Mouse (Mus musculus) left cerebral cortex, adult 18-20 months (tissue): ENCODE measurements around the gene Lrrfip1. TPM values are rescaled to one million over a fixed set of nuclear protein-coding genes. Genes with fewer than 3 reads are reported as not detected.

ENCODE experiments used
- DNase-seq, 2 experiments: peaks; one replicate each; pipeline ENCODE4 v3.0.0; 2021 to 2022; ENCODE audit warnings: low spot score in 2 of 2, mixed read lengths in 1 of 2
- total RNA-seq, 2 experiments: library from RNA; stranded (reverse); gene quantifications; 2 replicates each; pipeline ENCODE4 v1.2.3; 2021

Lrrfip1 gene
- total RNA-seq, 2 experiments from 2014 or later = 71.0 to 74.6 TPM

- DNase-seq = no peak
Observed at GRCm38 (mm10) chr1:90997641-90998040, 896 bp upstream of the Lrrfip1 start.

GRCm38 (mm10) chr1:90998891-90999611 is 514 bp downstream of the Lrrfip1 start:
- no peak for DNase-seq

- DNase-seq = no peak
Observed at GRCm38 (mm10) chr1:90999911-91000601, 1.5 kb downstream of the Lrrfip1 start.

GRCm38 (mm10) chr1:91001101-91001500 is 2.6 kb downstream of the Lrrfip1 start:
- no peak for DNase-seq

- no peak for DNase-seq
Observed at GRCm38 (mm10) chr1:91001871-91002539, 3.5 kb downstream of the Lrrfip1 start.

- DNase-seq = no peak
Observed at GRCm38 (mm10) chr1:91002641-91003040, 4.1 kb downstream of the Lrrfip1 start.

GRCm38 (mm10) chr1:91003522-91004253 is 5.2 kb downstream of the Lrrfip1 start:
- no peak for DNase-seq

- no peak for DNase-seq
Observed at GRCm38 (mm10) chr1:91006037-91006436, 7.5 kb downstream of the Lrrfip1 start.

GRCm38 (mm10) chr1:91006708-91007107 is 8.2 kb downstream of the Lrrfip1 start:
- DNase-seq = no peak

- no peak for DNase-seq
Observed at GRCm38 (mm10) chr1:91008147-91008682, 9.7 kb downstream of the Lrrfip1 start.

GRCm38 (mm10) chr1:91008746-91009145 is 10.2 kb downstream of the Lrrfip1 start:
- no peak for DNase-seq

- no peak for DNase-seq
Observed at GRCm38 (mm10) chr1:91009266-91009665, 10.7 kb downstream of the Lrrfip1 start.

- DNase-seq = no peak
Observed at GRCm38 (mm10) chr1:91010216-91010615, 11.7 kb downstream of the Lrrfip1 start.

- no peak for DNase-seq
Observed at GRCm38 (mm10) chr1:91010716-91011115, 12.2 kb downstream of the Lrrfip1 start.

- DNase-seq = no peak
Observed at GRCm38 (mm10) chr1:91011336-91011735, 12.8 kb downstream of the Lrrfip1 start.

GRCm38 (mm10) chr1:91013803-91014202 is 15.3 kb downstream of the Lrrfip1 start:
- no peak for DNase-seq

GRCm38 (mm10) chr1:91015571-91015970 is 17.0 kb downstream of the Lrrfip1 start:
- DNase-seq = no peak

- DNase-seq = peak; percentile 26 to 36
Observed at GRCm38 (mm10) chr1:91017111-91017758, 18.7 kb downstream of the Lrrfip1 start.

GRCm38 (mm10) chr1:91019346-91019745 is 20.8 kb downstream of the Lrrfip1 start:
- DNase-seq = no peak

- no peak for DNase-seq
Observed at GRCm38 (mm10) chr1:91021304-91021703, 22.8 kb downstream of the Lrrfip1 start.
